Mouse (Mus musculus) limb, embryonic 15.5 days (tissue): ENCODE measurements at regions not wholly inside any gene's neighbourhood (a gene's known extent, or its start where the extent isn't known, plus 50 kb on each side); places are given as distances from the start of the nearest gene placed in this dataset.

Experiments
- ATAC-seq: fragments of 200-750 bp; cut with Nextera tagmentation; 2 replicates; pipeline ENCODE4 v1.8.0; 2017; ENCODE audit warnings: low read depth, moderate TSS enrichment; ENCODE audit not compliant: insufficient number of reproducible peaks, low FRiP score, low TSS enrichment
- H3K27ac ChIP-seq: fragments of 300-500 bp; sonication (generic); 2 replicates; pipeline ENCODE4 v1.5.1; 2015; ENCODE audit warnings: moderate library complexity, mild to moderate bottlenecking, inconsistent platforms
- H3K27me3 ChIP-seq: fragments of 300-500 bp; sonication (generic); 2 replicates; pipeline ENCODE4 v1.6.1; 2015; ENCODE audit warnings: inconsistent platforms
- H3K36me3 ChIP-seq: fragments of 300-500 bp; sonication (generic); 2 replicates; pipeline ENCODE4 v1.6.1; 2015; ENCODE audit warnings: inconsistent platforms
- H3K4me1 ChIP-seq: fragments of 300-500 bp; sonication (generic); 2 replicates; pipeline ENCODE4 v1.6.1; 2015; ENCODE audit warnings: inconsistent platforms
- H3K4me2 ChIP-seq: fragments of 300-500 bp; sonication (generic); 2 replicates; pipeline ENCODE4 v1.6.1; 2015; ENCODE audit warnings: mild to moderate bottlenecking, inconsistent platforms
- H3K4me3 ChIP-seq: fragments of 300-500 bp; sonication (generic); 2 replicates; pipeline ENCODE4 v1.5.1; 2015; ENCODE audit warnings: mild to moderate bottlenecking, inconsistent platforms
- H3K9ac ChIP-seq: fragments of 300-500 bp; sonication (generic); 2 replicates; pipeline ENCODE4 v1.6.1; 2015; ENCODE audit warnings: inconsistent platforms
- H3K9me3 ChIP-seq: fragments of 300-500 bp; sonication (generic); 2 replicates; pipeline ENCODE4 v1.6.1; 2016; ENCODE audit warnings: inconsistent platforms
- WGBS: fragments of 180-500 bp; shearing (Covaris S2); methylation state at CpG from one replicate; pipeline ENCODE4 v1.1.7; 2015; 5-methylcytosine and 5-hydroxymethylcytosine counted together

GRCm38 (mm10) chrX:10878922-10879321 is 164.1 kb downstream of the Mid1ip1 start:
- H3K36me3 ChIP-seq: no peaks in the 10 kb centered on the region
- H3K4me3 ChIP-seq: no peak overlapping the region
- H3K27me3 ChIP-seq: no peaks in the 10 kb centered on the region
- 0 out of 2 replicates have a peak, but pooled peaks cover 2% of the 10 kb centered on the region for H3K4me1 ChIP-seq
- 69% methylated on average over 5 of the region's 5 CpGs for WGBS
- no peak overlapping the region for H3K27ac ChIP-seq
- no peak overlapping the region for H3K4me2 ChIP-seq
- ATAC-seq: no peak
- H3K9ac ChIP-seq: no peak overlapping the region
- H3K9me3 ChIP-seq: no peaks in the 10 kb centered on the region

GRCm38 (mm10) chrX:10883729-10884464 is 169.1 kb downstream of the Mid1ip1 start:
- H3K4me2 ChIP-seq: no peak overlapping the region
- no peak overlapping the region for H3K9ac ChIP-seq
- no peaks in the 10 kb centered on the region for H3K4me1 ChIP-seq
- WGBS: 75% methylated on average over 11 of the region's 11 CpGs
- no peak for ATAC-seq
- H3K27me3 ChIP-seq: no peaks in the 10 kb centered on the region
- no peaks in the 10 kb centered on the region for H3K9me3 ChIP-seq
- no peak overlapping the region for H3K27ac ChIP-seq
- no peak overlapping the region for H3K4me3 ChIP-seq
- H3K36me3 ChIP-seq: no peaks in the 10 kb centered on the region

- H3K4me3 ChIP-seq: no peak overlapping the region
- H3K27me3 ChIP-seq: no peaks in the 10 kb centered on the region
- ATAC-seq: no peak
- no peaks in the 10 kb centered on the region for H3K9me3 ChIP-seq
- no peak overlapping the region for H3K9ac ChIP-seq
- no peaks in the 10 kb centered on the region for H3K4me1 ChIP-seq
- H3K36me3 ChIP-seq: no peaks in the 10 kb centered on the region
- WGBS: 89% methylated on average over 3 of the region's 3 CpGs
- no peak overlapping the region for H3K27ac ChIP-seq
- H3K4me2 ChIP-seq: no peak overlapping the region
These were observed 178.0 kb downstream of the Mid1ip1 start for GRCm38 (mm10) chrX:10892815-10893214.

- H3K4me2 ChIP-seq: no peak overlapping the region
- WGBS: 82% methylated on average over 5 of the region's 5 CpGs
- H3K36me3 ChIP-seq: no peaks in the 10 kb centered on the region
- H3K9ac ChIP-seq: no peak overlapping the region
- H3K4me1 ChIP-seq: no peaks in the 10 kb centered on the region
- no peak overlapping the region for H3K4me3 ChIP-seq
- H3K27ac ChIP-seq: no peak overlapping the region
- no peak for ATAC-seq
- H3K9me3 ChIP-seq: no peaks in the 10 kb centered on the region
- H3K27me3 ChIP-seq: no peaks in the 10 kb centered on the region
These were observed 181.6 kb downstream of the Mid1ip1 start for GRCm38 (mm10) chrX:10896193-10896955.

- no peaks in the 10 kb centered on the region for H3K27me3 ChIP-seq
- no peak overlapping the region for H3K4me3 ChIP-seq
- no peaks in the 10 kb centered on the region for H3K9me3 ChIP-seq
- no peak overlapping the region for H3K4me2 ChIP-seq
- 81% methylated on average over 4 of the region's 4 CpGs for WGBS
- no peak for ATAC-seq
- no peaks in the 10 kb centered on the region for H3K36me3 ChIP-seq
- H3K9ac ChIP-seq: no peak overlapping the region
- no peak overlapping the region for H3K27ac ChIP-seq
- no peaks in the 10 kb centered on the region for H3K4me1 ChIP-seq
These were observed 187.9 kb downstream of the Mid1ip1 start for GRCm38 (mm10) chrX:10902686-10903085.

GRCm38 (mm10) chrX:10904072-10904471 is 189.3 kb downstream of the Mid1ip1 start:
- ATAC-seq: no peak
- no peak overlapping the region for H3K4me2 ChIP-seq
- H3K4me3 ChIP-seq: no peak overlapping the region
- 78% methylated on average over 6 of the region's 6 CpGs for WGBS
- no peaks in the 10 kb centered on the region for H3K27me3 ChIP-seq
- H3K36me3 ChIP-seq: no peaks in the 10 kb centered on the region
- no peak overlapping the region for H3K27ac ChIP-seq
- H3K9ac ChIP-seq: no peak overlapping the region
- H3K4me1 ChIP-seq: no peaks in the 10 kb centered on the region
- H3K9me3 ChIP-seq: no peaks in the 10 kb centered on the region

GRCm38 (mm10) chrX:10904889-10905288 is 190.1 kb downstream of the Mid1ip1 start:
- no peak overlapping the region for H3K9ac ChIP-seq
- no peaks in the 10 kb centered on the region for H3K36me3 ChIP-seq
- H3K4me1 ChIP-seq: no peaks in the 10 kb centered on the region
- H3K27me3 ChIP-seq: no peaks in the 10 kb centered on the region
- no peaks in the 10 kb centered on the region for H3K9me3 ChIP-seq
- no peak overlapping the region for H3K4me3 ChIP-seq
- no peak for ATAC-seq
- no peak overlapping the region for H3K4me2 ChIP-seq
- no peak overlapping the region for H3K27ac ChIP-seq
- 66% methylated on average over 3 of the region's 3 CpGs for WGBS

GRCm38 (mm10) chrX:10911127-10912061 is 196.6 kb downstream of the Mid1ip1 start:
- Histone ChIP-seq H3K27ac (no peak overlapping the region), H3K4me3 (no peak overlapping the region), H3K36me3 (no peaks in the 10 kb centered on the region), H3K27me3 (no peaks in the 10 kb centered on the region), H3K9me3 (no peaks in the 10 kb centered on the region), H3K4me1 (no peaks in the 10 kb centered on the region), H3K4me2 (no peak overlapping the region), H3K9ac (no peak overlapping the region)
- WGBS: 74% methylated on average over 14 of the region's 14 CpGs
- no peak for ATAC-seq
